Mouse (Mus musculus) myocyte (in vitro differentiated cells): ENCODE measurements around the gene Speg. TPM values are rescaled to one million over a fixed set of nuclear protein-coding genes. Genes with fewer than 3 reads are reported as not detected.

Experiments
- H3K27me3 ChIP-seq: one replicate; pipeline ENCODE4 v1.6.1; 2011; ENCODE audit not compliant: control insufficient read depth, insufficient read depth, insufficient read length
- H3K36me3 ChIP-seq: one replicate; pipeline ENCODE4 v1.6.1; 2011; ENCODE audit not compliant: control insufficient read depth, insufficient read depth
- H3K4me2 ChIP-seq: one replicate; pipeline ENCODE4 v1.6.1; 2011; ENCODE audit warnings: low read depth, control low read depth
- H3K4me3 ChIP-seq: one replicate; pipeline ENCODE4 v1.5.1; 2011; ENCODE audit warnings: mild to moderate bottlenecking, control low read depth, moderate library complexity
- H3K79me2 ChIP-seq: one replicate; pipeline ENCODE4 v1.6.1; 2011; ENCODE audit not compliant: control insufficient read depth, insufficient read depth
- H3ac ChIP-seq: one replicate; pipeline ENCODE4 v1.6.1; 2011; ENCODE audit not compliant: control insufficient read depth, insufficient read length
- POLR2AphosphoS2 ChIP-seq: IDR thresholded peaks from one replicate; pipeline ENCODE4 v1.6.1; 2011; ENCODE audit warnings: low read depth, control low read depth; ENCODE audit not compliant: insufficient read length
- TCF12 ChIP-seq: IDR thresholded peaks from one replicate; pipeline ENCODE4 v1.6.1; 2011; ENCODE audit warnings: mild to moderate bottlenecking, control low read depth; ENCODE audit not compliant: poor library complexity, insufficient read depth, severe bottlenecking
- polyA plus RNA-seq: library from polyadenylated mRNA; unstranded; fragments of >200 nt; fragmentation: generic; extraction: Trizol; gene quantifications from one replicate; pipeline ENCODE4 v1.2.1, GENCODE M21; 2012; ENCODE audit warnings: missing spikeins

Gene Speg
- polyA plus RNA-seq, 1 experiment = 42.3 TPM

GRCm38 (mm10) chr1:75480735-75481134 lies 105.6 kb downstream of the Speg start:
- Histone ChIP-seq H3K79me2 (peaks cover 6% of the 10 kb centered on the region), H3ac (no peak overlapping the region), H3K4me3 (no peak overlapping the region), H3K36me3 (peaks cover 4% of the 10 kb centered on the region), H3K4me2 (no peak overlapping the region), H3K27me3 (peaks cover 6% of the 10 kb centered on the region)
- TF ChIP-seq POLR2AphosphoS2 (peak; percentile 34), TCF12 (no peak)

Other genes starting within 250 kb of the Speg start
- 0.08 TPM for gene Slc23a3, start 241.4 kb upstream of the Speg start, polyA plus RNA-seq
- 53.7 TPM for gene Cnppd1, start 232.6 kb upstream of the Speg start, polyA plus RNA-seq
- 33.9 TPM for gene Retreg2, start 232.5 kb upstream of the Speg start, polyA plus RNA-seq
- gene Zfand2b, start 206.7 kb upstream of the Speg start, polyA plus RNA-seq = 43.4 TPM
- gene Abcb6, start 194.9 kb upstream of the Speg start, polyA plus RNA-seq = 61.4 TPM
- gene Ankzf1, start 183.1 kb upstream of the Speg start, polyA plus RNA-seq = 11.4 TPM
- gene Atg9a, start 183.1 kb upstream of the Speg start, polyA plus RNA-seq = 44.6 TPM
- 2.0 TPM for gene Glb1l, start 164.5 kb upstream of the Speg start, polyA plus RNA-seq
- 86.4 TPM for gene Stk16, start 164.5 kb upstream of the Speg start, polyA plus RNA-seq
- 210 TPM for gene Tuba4a, start 155.4 kb upstream of the Speg start, polyA plus RNA-seq
- 0.11 TPM for gene A630095N17Rik, start 143.2 kb upstream of the Speg start, polyA plus RNA-seq
- gene Dnajb2, start 138.9 kb upstream of the Speg start, polyA plus RNA-seq = 54.1 TPM
- gene Ptprn, start 110.8 kb upstream of the Speg start, polyA plus RNA-seq = 3.6 TPM
- gene Resp18, start 96.9 kb upstream of the Speg start, polyA plus RNA-seq = not detected
- gene Dnpep, start 57.3 kb upstream of the Speg start, polyA plus RNA-seq = 170 TPM
- 2,193 TPM for gene Des, start 15.0 kb upstream of the Speg start, polyA plus RNA-seq
- 106 TPM for gene Gmppa, start 60.6 kb downstream of the Speg start, polyA plus RNA-seq
- gene Asic4, start 75.1 kb downstream of the Speg start, polyA plus RNA-seq = 0.28 TPM
- 52.1 TPM for gene Chpf, start 104.0 kb downstream of the Speg start, polyA plus RNA-seq
- gene Tmem198, start 104.2 kb downstream of the Speg start, polyA plus RNA-seq = 0.78 TPM
- 148 TPM for gene Obsl1, start 131.2 kb downstream of the Speg start, polyA plus RNA-seq
- gene Inha, start 131.8 kb downstream of the Speg start, polyA plus RNA-seq = 4.7 TPM
- 33.3 TPM for gene Stk11ip, start 146.2 kb downstream of the Speg start, polyA plus RNA-seq
- 48.6 TPM for gene Slc4a3, start 171.0 kb downstream of the Speg start, polyA plus RNA-seq